Mouse (Mus musculus) gastrocnemius, postnatal 10 days (tissue): ENCODE measurements around the gene Prr18. TPM values are rescaled to one million over a fixed set of nuclear protein-coding genes. Genes with fewer than 3 reads are reported as not detected.
"Not testable (repeated sequence)": the region's sequence is repeated elsewhere in the genome, so short reads cannot be mapped to it uniquely, and the experiment has no call there.

Source experiments
- DNase-seq: peaks from one replicate; pipeline ENCODE4 v3.0.0; 2021; ENCODE audit warnings: mixed read lengths
- long read RNA-seq, 2 experiments: library from polyadenylated mRNA; stranded (forward); transcript quantifications; one replicate each; pipeline ENCODE4 v2.0.0; 2021
- total RNA-seq, 2 experiments: library from RNA; stranded (reverse); gene quantifications; 2 replicates each; pipeline ENCODE4 v1.2.3; 2021

Prr18 gene
- total RNA-seq, result under 1 TPM in 1 of 2 experiments, not detected in 1; 0.27 TPM
- long read RNA-seq, experiment 1, result 0 reads
- long read RNA-seq, experiment 2, result 0 reads

- not testable (repeated sequence) for DNase-seq
Observed at GRCm38 (mm10) chr17:8337159-8337558, at the start of gene Prr18. Gene Prr18, plus strand, starts transcription at chr17:8337459.

GRCm38 (mm10) chr17:8289993-8290679 is 47.1 kb upstream of the Prr18 start:
- DNase-seq, result no peak

- no peak for DNase-seq
Observed at GRCm38 (mm10) chr17:8290736-8291135, 46.5 kb upstream of the Prr18 start.

DNA sequence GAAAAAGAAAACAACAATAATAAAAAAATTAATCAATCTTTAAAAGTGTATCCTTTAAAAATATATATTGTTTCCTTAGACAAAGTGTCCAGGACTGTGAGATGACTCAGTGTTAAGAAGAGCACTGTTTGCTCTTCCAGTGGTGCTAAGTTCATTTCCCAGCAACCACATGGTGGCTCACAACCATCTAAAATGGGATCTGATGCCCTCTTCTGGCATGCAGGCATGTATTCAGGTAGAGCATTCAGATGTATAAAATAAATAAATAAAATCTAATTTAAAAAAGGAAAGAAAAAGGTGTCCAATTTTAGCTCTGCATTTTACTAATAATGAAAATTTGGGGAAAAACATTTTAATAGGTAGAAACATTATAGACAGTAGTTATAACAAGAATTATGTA is 41.4 kb upstream of the Prr18 start:
- DNase-seq, result no peak

DNA sequence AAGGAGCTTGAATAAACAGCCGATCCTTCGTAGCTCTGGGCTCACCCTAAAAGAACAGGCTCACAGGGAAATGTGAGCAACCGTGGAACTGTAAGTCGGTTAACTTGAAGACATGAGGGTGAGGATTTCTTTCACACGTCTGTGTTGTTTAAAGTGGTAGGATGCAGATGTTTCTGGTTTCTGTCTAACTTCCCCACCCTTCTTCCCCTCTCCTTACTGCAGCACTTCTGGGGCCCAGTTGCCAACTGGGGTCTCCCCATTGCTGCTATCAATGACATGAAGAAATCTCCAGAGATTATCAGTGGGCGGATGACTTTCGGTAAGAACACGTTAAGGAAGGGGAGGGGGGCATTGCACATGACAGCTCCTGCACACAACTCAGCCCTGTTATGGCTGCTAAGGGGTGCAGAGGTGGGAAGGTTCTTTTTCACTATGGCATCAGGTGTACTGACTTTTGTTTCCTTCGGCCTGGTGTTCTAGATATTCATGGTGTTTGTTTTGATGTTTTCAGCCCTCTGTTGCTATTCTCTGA is 40.9 kb upstream of the Prr18 start:
- no peak for DNase-seq

- DNase-seq, result no peak
Observed at GRCm38 (mm10) chr17:8297746-8298145, 39.5 kb upstream of the Prr18 start.

GRCm38 (mm10) chr17:8298281-8298680 is 39.0 kb upstream of the Prr18 start:
- DNase-seq, result no peak

DNA sequence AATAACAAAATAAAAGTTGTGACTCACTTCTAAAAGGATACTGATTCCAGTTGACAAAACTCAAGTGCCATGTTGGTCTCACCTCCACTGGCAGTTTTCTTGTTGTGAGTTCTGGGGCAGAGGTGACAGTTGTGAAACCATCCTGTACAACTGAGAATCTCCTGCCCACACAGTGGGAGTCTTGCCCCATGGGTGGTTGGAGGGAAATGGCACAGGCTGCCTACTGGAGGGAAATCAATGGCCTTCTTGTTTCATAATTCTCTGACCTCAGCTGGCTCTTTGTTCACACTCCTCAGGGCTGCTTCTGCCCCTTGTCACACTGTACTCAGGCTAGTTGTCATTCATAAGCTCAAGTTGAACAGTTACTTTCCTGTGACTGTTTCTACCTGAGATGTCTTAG is 37.7 kb upstream of the Prr18 start:
- DNase-seq, result no peak

GRCm38 (mm10) chr17:8301515-8301914 is 35.7 kb upstream of the Prr18 start:
- DNase-seq, result no peak

DNA sequence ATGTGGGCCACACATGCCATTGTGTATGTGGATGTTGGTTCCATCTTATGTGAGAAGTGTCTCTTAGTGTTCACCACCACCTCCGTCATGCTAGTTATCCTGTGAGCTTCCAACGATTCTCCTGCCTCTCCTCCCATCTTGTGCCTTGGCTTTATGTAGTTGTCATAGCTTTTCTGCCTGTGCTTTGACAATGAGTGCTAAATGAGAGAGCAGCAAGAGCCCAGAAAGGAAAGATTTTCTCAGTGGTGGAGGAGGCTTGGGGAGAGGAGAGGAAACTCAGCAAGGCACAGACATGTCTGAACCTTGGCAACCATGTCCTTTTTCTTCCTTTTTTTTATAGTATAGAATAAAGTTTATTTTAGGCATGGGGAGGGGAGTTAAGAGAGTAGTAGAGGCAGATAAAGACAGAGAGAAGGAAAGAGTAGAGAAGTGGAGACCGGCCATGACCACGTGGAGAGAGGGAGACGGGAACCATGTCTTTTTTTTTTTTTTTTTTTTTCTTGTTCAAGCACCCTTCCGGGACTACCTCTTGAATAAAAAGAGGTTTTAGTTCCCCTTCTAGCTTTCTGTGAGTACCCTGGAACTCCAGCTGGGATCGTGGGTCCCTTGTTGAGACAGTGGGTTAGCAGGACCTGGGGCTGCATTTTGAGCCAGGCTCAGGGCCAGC is 34.4 kb upstream of the Prr18 start:
- DNase-seq, result no peak

- no peak for DNase-seq
Observed at GRCm38 (mm10) chr17:8303671-8304070, 33.6 kb upstream of the Prr18 start.

DNA sequence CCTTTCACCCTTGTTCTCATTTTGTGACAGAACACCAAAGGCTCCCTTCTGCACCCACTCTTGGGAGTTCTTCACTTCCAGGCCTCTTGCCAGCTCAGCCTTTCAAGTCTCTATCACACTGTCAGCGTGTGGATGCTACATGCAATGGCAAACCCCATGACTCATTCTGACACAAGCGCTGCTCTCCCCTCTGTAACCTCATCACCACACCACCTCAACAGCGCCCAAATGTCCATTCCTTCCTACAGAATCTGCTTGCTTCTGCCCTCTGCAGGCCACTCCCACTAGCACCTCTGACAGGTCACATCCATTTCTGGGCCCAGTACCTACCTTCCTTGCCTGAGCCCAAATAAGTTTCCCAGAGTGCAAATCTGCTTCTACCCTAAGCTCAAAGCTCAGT is 31.5 kb upstream of the Prr18 start:
- no peak for DNase-seq

- DNase-seq, result peak; percentile 97
Observed at GRCm38 (mm10) chr17:8310838-8311614, 26.2 kb upstream of the Prr18 start, which contains the start of gene Sft2d1. Gene Sft2d1, plus strand, starts transcription at chr17:8311102.

DNA sequence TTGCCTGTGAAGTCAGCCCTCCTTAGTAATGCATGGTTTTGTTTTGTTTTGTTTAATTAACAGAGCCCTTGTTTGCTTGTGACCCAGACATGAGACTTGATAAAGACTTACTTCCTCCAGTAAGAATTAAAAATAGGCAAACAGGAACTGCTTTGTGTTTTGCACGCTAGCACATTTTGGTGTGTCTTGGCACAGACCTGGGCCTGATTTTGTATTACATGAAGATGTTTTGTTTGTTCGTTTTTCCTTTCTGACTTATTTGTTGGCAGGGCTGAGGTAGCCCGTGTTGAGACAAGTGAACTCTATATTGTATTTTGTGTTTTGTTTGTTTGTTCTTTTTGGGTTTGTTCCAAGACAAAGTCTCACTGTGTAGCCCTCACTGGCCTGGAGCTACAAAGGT is 25.5 kb upstream of the Prr18 start:
- DNase-seq, result no peak

GRCm38 (mm10) chr17:8313976-8314375 is 23.3 kb upstream of the Prr18 start:
- no peak for DNase-seq

DNA sequence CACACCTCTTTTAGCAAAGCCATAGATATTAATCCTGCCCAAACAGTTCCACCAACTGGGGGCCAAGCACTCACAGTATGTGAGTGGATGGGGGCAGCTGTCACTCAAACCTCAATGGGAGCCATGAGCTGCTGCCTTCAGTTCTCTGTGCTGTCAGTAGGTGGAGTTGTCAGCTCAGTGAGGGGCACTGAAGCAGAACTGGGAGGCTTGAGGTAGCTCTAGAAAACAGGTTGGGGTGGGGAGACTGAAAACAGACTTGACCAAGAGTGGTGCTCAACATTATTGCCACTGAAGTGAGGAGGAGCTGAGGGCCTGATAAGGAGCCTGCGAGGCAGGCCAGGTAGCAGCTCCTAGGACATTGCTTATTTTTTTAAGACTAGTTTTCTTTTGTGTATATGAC is 21.0 kb upstream of the Prr18 start:
- no peak for DNase-seq

DNA sequence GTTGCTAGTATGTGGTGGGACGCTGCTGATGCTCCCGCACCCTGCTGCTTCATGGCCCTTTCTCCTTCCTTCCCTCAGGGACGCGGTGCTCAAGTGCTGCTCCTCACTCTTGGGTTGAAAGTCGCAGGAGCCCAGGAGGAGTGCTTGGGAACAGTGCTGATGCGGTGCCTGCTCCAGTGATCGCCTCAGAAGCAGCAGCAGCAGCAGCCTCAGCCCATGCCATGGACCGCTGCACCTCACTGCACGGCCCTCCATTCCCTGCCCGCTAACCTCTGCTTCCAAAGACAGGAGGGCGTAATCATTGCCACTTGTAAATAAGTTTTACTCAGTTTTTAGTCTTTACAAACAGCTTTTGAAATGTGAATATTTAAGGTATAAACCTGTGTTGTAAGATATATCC is 10.4 kb upstream of the Prr18 start:
- not testable (repeated sequence) for DNase-seq

DNA sequence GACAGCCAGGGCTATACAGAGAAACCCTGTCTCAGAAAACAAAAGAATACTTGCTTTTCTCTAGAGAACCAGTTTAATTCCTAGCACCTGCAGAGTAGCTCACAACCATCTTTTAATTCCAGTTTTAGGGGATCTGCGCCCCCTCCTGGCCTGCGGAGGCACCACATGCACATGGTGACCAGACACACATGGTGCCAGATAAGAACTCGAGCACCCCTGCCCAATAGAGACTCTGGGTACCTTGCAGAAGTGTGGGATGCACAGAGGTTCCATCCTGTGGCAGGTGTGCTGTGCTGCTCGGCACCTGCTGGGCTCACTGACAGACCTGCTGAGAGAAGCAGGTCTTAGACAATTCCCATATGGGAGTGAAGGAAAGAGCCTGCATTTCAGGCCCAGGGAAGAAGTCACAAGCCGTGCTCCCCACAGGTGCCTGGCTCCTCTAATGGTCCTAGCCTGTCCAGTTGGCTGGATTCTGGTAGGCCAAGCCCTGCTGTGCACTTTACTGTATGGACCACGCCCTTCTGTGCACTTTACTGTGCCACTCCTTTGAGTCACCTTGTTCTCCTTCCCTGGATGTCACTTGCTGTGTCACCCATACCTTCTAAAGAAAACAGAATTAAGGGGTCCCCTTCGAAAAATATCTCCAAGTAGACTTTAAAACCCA is 8.6 kb upstream of the Prr18 start:
- no peak for DNase-seq

DNA sequence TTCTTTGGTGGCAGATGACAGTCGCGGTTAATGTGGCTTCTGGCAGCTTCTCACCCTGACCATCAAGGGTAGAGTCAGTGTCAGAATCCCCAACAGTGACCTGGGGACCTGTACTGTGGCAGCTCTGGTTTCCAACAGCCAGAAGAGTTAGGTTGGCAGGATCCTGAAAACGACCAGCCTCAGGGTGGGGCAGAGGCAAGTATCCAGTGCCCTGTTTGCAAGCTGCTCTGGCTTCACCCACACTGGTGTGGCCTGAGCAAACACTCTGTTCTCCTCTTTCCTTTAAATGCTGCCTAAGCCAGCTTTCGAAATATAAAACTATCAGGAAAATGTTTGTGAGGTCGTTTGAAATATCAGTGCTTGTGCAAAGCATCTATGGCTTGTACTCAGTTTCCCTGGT is 6.7 kb upstream of the Prr18 start:
- no peak for DNase-seq

- DNase-seq, result no peak
Observed at GRCm38 (mm10) chr17:8339666-8340374, 2.6 kb downstream of the Prr18 start.
